Mouse (Mus musculus): ENCODE measurements at regions not wholly inside any gene's neighbourhood (a gene's known extent, or its start where the extent isn't known, plus 50 kb on each side); places are given as distances from the start of the nearest gene placed in this dataset.
"Not testable (repeated sequence)": the region's sequence is repeated elsewhere in the genome, so short reads cannot be mapped to it uniquely, and the experiment has no call there.

- H3K36me3 ChIP-seq (ENCODE audit: control insufficient read depth, insufficient read depth, low read length) = no peaks in the 10 kb centered on the region
- H3K4me3 ChIP-seq (ENCODE audit: control insufficient read depth, insufficient read depth, low read length) = no peak overlapping the region
- H3K27ac ChIP-seq (ENCODE audit: control insufficient read depth, insufficient read depth, low read length) = no peak overlapping the region
- no peaks in the 10 kb centered on the region for H3K4me1 ChIP-seq (replicated peaks; ENCODE audit: control insufficient read depth, insufficient read depth, low read length)
- TF ChIP-seq CTCF (IDR thresholded peaks at IDR 0.05; ENCODE audit: borderline replicate concordance, control insufficient read depth, extremely low read depth, insufficient read depth, low read length, poor library complexity) (no peak), POLR2A (IDR thresholded peaks at IDR 0.05; ENCODE audit: control insufficient read depth, extremely low read depth, insufficient read depth, low read length, poor library complexity) (no peak)
- H3K27me3 ChIP-seq (ENCODE audit: control insufficient read depth, insufficient read depth, low read length) = no peaks in the 10 kb centered on the region
- no peak for DNase-seq
- WGBS = 93% methylated on average over 2 of the region's 2 CpGs
Observed at GRCm38 (mm10) chr10:15297257-15297656, 579.2 kb upstream of the Gje1 start.

DNA sequence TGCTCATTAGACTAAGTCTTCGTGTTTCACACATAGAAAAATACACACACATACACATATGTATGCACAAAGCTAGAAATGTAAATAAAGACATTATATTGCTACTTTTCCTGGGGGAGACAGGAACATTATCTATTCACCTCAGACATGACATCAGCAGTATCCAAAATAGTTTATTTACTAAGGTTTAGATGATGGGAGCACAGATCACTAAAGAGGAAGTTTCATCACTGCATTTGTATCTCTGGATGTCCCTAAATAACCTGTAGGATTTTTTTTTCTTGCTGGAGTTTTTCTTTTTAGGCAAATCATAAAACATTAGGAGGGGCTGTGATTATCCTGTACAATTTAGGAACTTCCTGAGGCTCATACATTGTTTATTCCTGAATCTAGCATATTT lies 576.1 kb upstream of the Gje1 start:
- no peak for DNase-seq
- Histone ChIP-seq H3K4me3 (ENCODE audit: control insufficient read depth, insufficient read depth, low read length) (no peak overlapping the region), H3K36me3 (ENCODE audit: control insufficient read depth, insufficient read depth, low read length) (no peaks in the 10 kb centered on the region), H3K27ac (ENCODE audit: control insufficient read depth, insufficient read depth, low read length) (no peak overlapping the region), H3K4me1 (replicated peaks; ENCODE audit: control insufficient read depth, insufficient read depth, low read length) (no peaks in the 10 kb centered on the region), H3K27me3 (ENCODE audit: control insufficient read depth, insufficient read depth, low read length) (no peaks in the 10 kb centered on the region)
- TF ChIP-seq POLR2A (IDR thresholded peaks at IDR 0.05; ENCODE audit: control insufficient read depth, extremely low read depth, insufficient read depth, low read length, poor library complexity) = no peak
- no peak for TF ChIP-seq CTCF (IDR thresholded peaks at IDR 0.05; ENCODE audit: borderline replicate concordance, control insufficient read depth, extremely low read depth, insufficient read depth, low read length, poor library complexity)
- WGBS = 89% methylated on average over 1 of the region's 1 CpGs

DNA sequence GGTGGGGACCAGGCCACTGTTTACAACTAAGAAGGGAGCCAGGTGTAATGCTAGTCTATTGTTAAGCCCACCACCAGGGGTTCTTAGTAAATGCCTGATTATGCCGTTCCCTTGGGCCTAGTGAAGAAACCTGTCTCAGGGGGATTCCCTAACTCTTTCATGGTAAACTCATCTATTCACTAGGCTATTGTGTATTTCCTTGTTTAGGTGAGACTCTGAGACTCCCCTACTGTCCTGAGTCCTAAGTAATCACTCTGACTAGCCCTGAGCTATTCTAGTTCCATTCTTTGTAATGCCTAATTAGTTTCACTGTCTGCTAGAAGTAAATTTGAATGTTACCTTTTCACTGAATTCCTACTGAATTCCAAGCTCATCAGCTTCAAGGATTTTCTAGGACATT lies 545.3 kb upstream of the Gje1 start:
- 92% methylated on average over 1 of the region's 1 CpGs for WGBS
- H3K4me3 ChIP-seq (ENCODE audit: control insufficient read depth, insufficient read depth, low read length); DNase-seq; H3K36me3 ChIP-seq (ENCODE audit: control insufficient read depth, insufficient read depth, low read length); H3K27me3 ChIP-seq (ENCODE audit: control insufficient read depth, insufficient read depth, low read length); H3K4me1 ChIP-seq (replicated peaks; ENCODE audit: control insufficient read depth, insufficient read depth, low read length); H3K27ac ChIP-seq (ENCODE audit: control insufficient read depth, insufficient read depth, low read length): not testable (repeated sequence)

- not testable (repeated sequence) for H3K4me3 ChIP-seq (ENCODE audit: control insufficient read depth, insufficient read depth, low read length); H3K4me1 ChIP-seq (replicated peaks; ENCODE audit: control insufficient read depth, insufficient read depth, low read length); H3K27ac ChIP-seq (ENCODE audit: control insufficient read depth, insufficient read depth, low read length); DNase-seq; H3K27me3 ChIP-seq (ENCODE audit: control insufficient read depth, insufficient read depth, low read length); H3K36me3 ChIP-seq (ENCODE audit: control insufficient read depth, insufficient read depth, low read length)
- WGBS = 18% methylated on average over 7 of the region's 7 CpGs
Observed at GRCm38 (mm10) chr10:15262282-15262681, 544.3 kb upstream of the Gje1 start.

GRCm38 (mm10) chr10:15249402-15250086 lies 531.5 kb upstream of the Gje1 start:
- Histone ChIP-seq H3K27me3 (ENCODE audit: control insufficient read depth, insufficient read depth, low read length) (no peaks in the 10 kb centered on the region), H3K4me1 (replicated peaks; ENCODE audit: control insufficient read depth, insufficient read depth, low read length) (no peaks in the 10 kb centered on the region), H3K36me3 (ENCODE audit: control insufficient read depth, insufficient read depth, low read length) (no peaks in the 10 kb centered on the region), H3K4me3 (ENCODE audit: control insufficient read depth, insufficient read depth, low read length) (no peak overlapping the region), H3K27ac (ENCODE audit: control insufficient read depth, insufficient read depth, low read length) (no peak overlapping the region)
- TF ChIP-seq CTCF (IDR thresholded peaks at IDR 0.05; ENCODE audit: borderline replicate concordance, control insufficient read depth, extremely low read depth, insufficient read depth, low read length, poor library complexity) (no peak), POLR2A (IDR thresholded peaks at IDR 0.05; ENCODE audit: control insufficient read depth, extremely low read depth, insufficient read depth, low read length, poor library complexity) (no peak)
- WGBS = 96% methylated on average over 2 of the region's 2 CpGs
- no peak for DNase-seq

DNA sequence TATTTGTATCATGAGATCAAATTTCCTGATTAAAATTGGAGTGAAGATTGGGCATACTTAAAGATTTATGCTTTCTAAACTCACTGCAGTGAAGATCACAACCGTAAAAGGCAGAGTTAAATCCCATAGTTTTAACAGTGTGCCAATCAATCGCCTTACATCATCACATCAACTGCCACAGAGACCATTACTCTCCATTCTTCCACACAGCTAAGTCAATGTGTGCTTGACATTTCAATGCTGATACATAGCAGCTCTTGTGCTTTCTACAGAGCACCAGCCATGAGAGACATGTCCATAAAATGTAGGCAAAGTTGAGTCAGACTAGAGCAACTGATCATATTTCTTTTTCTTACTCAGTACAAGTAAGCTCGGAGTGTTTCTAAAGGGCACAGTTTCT lies 530.9 kb upstream of the Gje1 start:
- no peaks in the 10 kb centered on the region for H3K36me3 ChIP-seq (ENCODE audit: control insufficient read depth, insufficient read depth, low read length)

GRCm38 (mm10) chr10:15244376-15245262 lies 526.6 kb upstream of the Gje1 start:
- WGBS = 88% methylated on average over 6 of the region's 6 CpGs
- Histone ChIP-seq H3K27me3 (ENCODE audit: control insufficient read depth, insufficient read depth, low read length) (no peaks in the 10 kb centered on the region), H3K36me3 (ENCODE audit: control insufficient read depth, insufficient read depth, low read length) (no peaks in the 10 kb centered on the region), H3K4me1 (replicated peaks; ENCODE audit: control insufficient read depth, insufficient read depth, low read length) (no peaks in the 10 kb centered on the region), H3K27ac (ENCODE audit: control insufficient read depth, insufficient read depth, low read length) (no peak overlapping the region), H3K4me3 (ENCODE audit: control insufficient read depth, insufficient read depth, low read length) (no peak overlapping the region)
- DNase-seq = no peak
- TF ChIP-seq POLR2A (IDR thresholded peaks at IDR 0.05; ENCODE audit: control insufficient read depth, extremely low read depth, insufficient read depth, low read length, poor library complexity) (no peak), CTCF (IDR thresholded peaks at IDR 0.05; ENCODE audit: borderline replicate concordance, control insufficient read depth, extremely low read depth, insufficient read depth, low read length, poor library complexity) (no peak)

More for the DNA sequence above, 530.9 kb upstream of the Gje1 start:
- Histone ChIP-seq H3K4me3 (ENCODE audit: control insufficient read depth, insufficient read depth, low read length) (no peak overlapping the region), H3K27me3 (ENCODE audit: control insufficient read depth, insufficient read depth, low read length) (no peaks in the 10 kb centered on the region), H3K27ac (ENCODE audit: control insufficient read depth, insufficient read depth, low read length) (no peak overlapping the region), H3K4me1 (replicated peaks; ENCODE audit: control insufficient read depth, insufficient read depth, low read length) (no peaks in the 10 kb centered on the region)
- no peak for DNase-seq
- TF ChIP-seq POLR2A (IDR thresholded peaks at IDR 0.05; ENCODE audit: control insufficient read depth, extremely low read depth, insufficient read depth, low read length, poor library complexity) (no peak), CTCF (IDR thresholded peaks at IDR 0.05; ENCODE audit: borderline replicate concordance, control insufficient read depth, extremely low read depth, insufficient read depth, low read length, poor library complexity) (no peak)
- WGBS = 96% methylated on average over 3 of the region's 3 CpGs

Measured in thymus, adult 2 months (tissue).